Mouse (Mus musculus): Measurements from ENCODE around the gene Zic2. TPM values are rescaled to one million over a fixed set of nuclear protein-coding genes. Genes with fewer than 3 reads are reported as not detected.

Gene Zic2
- total RNA-seq, 2 experiments from 2014 or later = 19.0 to 20.2 TPM

- no peak for DNase-seq (ENCODE audit: low spot score in 2 of 2)
Measured at GRCm38 (mm10) chr14:122490441-122491328, 15.4 kb downstream of the Zic2 start, which contains the start of gene Gm10837. Gene Gm10837, plus strand, starts transcription at chr14:122490586.

DNA sequence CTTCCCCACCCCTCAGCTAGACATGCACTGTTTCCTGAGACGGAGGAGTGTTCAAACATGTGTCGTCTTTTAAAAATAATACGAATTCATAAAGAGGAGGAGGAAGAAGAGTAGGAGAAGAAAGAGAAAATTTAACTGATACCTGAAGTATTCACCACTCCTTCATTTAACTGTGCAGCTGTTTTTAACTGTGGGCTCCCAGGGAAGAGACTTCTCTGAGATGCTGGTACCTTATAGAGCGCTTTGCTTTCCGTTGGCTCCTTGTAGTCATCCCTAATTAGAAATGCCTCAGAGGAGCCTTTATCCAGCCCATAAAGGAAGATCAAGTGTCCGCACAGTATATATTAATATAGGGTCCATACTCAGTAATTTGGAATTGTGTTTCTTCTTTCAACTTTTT is 16.3 kb downstream of the Zic2 start:
- no peak for DNase-seq (ENCODE audit: low spot score in 2 of 2)

GRCm38 (mm10) chr14:122492015-122492414 is 16.8 kb downstream of the Zic2 start:
- no peak for DNase-seq (ENCODE audit: low spot score in 2 of 2)

- DNase-seq (ENCODE audit: low spot score in 2 of 2) = no peak
Measured at GRCm38 (mm10) chr14:122509058-122509457, 33.8 kb downstream of the Zic2 start.

DNA sequence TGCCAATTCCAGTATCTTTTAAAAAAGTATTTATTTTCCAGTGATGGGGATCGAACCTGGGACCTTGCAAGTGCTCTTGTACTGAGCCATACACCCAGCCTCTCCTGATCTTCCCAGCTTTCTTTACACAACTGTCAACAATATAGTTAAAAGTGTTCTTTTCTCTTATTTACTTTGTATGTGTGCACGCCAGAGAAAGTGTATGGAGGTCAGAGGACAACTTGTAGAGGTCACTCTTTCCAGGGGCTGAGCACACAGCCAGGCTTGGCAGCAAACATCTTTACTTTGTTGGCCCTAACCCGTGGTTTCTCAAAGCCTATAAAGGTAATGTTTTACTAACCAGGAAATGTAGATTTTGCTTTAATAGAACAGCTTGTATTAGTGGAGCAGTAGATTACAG is 36.3 kb downstream of the Zic2 start:
- no peak for DNase-seq (ENCODE audit: low spot score in 2 of 2)

DNA sequence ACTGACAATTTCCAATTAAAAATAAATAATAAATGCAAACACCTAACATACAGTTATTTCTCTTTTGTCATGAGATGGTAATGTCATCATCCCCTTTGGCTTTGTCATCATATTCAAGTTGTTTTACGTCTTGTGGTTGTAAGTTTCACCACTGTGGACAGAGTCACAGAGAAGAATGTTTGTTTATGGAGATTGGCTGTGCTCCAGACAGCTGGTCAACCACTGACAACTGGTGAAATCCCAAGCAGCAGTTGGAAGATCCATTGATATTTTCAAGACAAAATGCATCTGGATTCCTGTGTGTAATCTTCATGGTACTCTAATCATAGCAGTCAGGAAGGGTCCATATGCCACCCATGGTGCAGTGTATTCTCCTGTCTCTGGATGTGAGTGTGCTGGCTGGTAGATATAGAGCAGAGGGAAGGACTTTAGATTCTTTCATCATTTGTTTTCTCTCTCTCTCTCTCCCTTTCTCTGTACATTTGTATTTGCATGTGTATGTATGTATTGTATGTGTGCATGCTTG is 38.3 kb downstream of the Zic2 start:
- DNase-seq (ENCODE audit: low spot score in 2 of 2) = no peak

DNA sequence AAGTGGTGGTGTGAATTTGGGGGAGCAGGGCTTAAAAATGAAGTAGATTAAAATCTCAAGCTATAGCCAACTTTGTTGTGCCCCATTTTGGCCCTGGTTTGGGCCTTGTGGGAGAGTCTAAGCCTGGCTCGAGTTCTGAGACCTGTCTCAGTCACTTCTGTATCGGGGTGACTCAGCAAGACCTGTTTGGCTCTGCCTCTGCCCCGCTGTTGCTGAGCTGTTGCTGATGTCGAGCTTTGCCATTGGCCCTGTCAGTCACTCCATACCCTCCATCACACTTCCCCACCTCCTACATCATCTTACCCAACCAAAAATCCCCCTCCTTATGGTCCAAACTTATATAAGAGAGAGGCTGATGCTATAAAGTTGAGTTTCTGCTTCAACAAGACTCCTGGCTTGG is 53.2 kb downstream of the Zic2 start:
- DNase-seq (ENCODE audit: low spot score in 2 of 2) = no peak

Other genes with a start within 250 kb of the Zic2 start
- gene Gm5089, start 24.3 kb upstream of the Zic2 start, total RNA-seq (2021) = under 1 TPM; 0.28 to 0.35 TPM
- 1 to 10 TPM; 3.0 to 4.0 TPM for gene Zic5, start 9.8 kb upstream of the Zic2 start, total RNA-seq (2021)
- not detected for gene Gm10837, start 15.2 kb downstream of the Zic2 start, total RNA-seq (2021)
- 10 to 100 TPM; 38.9 to 42.5 TPM for gene Pcca, start 58.9 kb downstream of the Zic2 start, total RNA-seq (2021)